Mouse (Mus musculus) stomach, postnatal 0 days (tissue): ENCODE data around the gene Pced1a.

Source experiments
- CTCF ChIP-seq: IDR thresholded peaks from 2 replicates; pipeline ENCODE4 v1.5.1; 2016; ENCODE audit warnings: antibody characterized with exemption, low read depth, mild to moderate bottlenecking, moderate library complexity
- EP300 ChIP-seq: optimal IDR thresholded peaks from 2 replicates; pipeline ENCODE3; 2016; ENCODE audit warnings: antibody characterized with exemption

DNA sequence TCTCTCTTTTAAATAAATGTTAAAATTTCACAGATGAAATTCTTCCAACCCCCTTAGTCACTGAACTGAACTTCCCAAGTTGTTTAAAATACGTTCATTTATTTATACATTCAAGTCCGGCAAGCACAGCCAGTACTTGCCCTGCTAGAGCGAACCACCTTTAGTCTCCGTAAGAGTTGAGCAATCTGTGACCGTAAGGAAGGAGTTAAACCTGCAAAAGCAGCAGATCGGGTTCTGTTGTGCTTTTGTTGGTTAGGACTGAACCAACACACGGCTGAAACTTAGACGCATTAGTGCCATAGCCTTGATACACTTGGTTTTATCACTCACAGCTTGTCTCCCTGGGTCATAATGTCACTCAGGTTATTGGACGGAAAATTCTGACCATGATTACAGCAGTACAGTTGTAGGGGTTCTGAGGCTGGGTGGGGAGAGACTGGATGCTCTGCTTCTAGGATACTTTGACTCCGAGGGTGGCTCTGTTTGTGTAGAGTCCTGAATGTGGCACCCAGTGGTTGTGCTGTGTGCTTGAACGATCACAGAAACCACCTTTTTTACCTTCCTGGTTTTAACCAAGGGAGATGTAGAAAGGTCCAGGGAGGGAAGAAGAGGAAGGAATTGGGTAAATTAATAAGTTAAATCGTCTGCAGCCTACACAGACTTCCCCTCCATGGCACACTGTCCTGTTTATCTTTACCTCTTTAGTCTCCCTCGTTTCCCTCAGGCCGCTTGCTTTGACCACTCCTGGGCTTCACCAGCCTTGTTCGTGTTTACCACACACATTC, 37.0 kb upstream of the Pced1a start:
- no peak for TF ChIP-seq CTCF
- TF ChIP-seq EP300 = no peak
